Mouse (Mus musculus) intestine, embryonic 14.5 days (tissue): ENCODE data around the gene Gm11084. TPM values are rescaled to one million over a fixed set of nuclear protein-coding genes. Genes with fewer than 3 reads are reported as not detected.
A peak's percentile ranks its signal among the peaks of the same experiment; 100 is the strongest.
"Not testable (repeated sequence)": the region's sequence is repeated elsewhere in the genome, so short reads cannot be mapped to it uniquely, and the experiment has no call there.

Experiments used
- ATAC-seq: fragments of 200-750 bp; cut with Nextera tagmentation; replicated peaks from 2 replicates; pipeline ENCODE4 v1.8.0; 2017; ENCODE audit warnings: low read depth, moderate number of reproducible peaks, moderate TSS enrichment, moderate library complexity; ENCODE audit not compliant: low FRiP score, low TSS enrichment
- DNase-seq: peaks from one replicate; pipeline ENCODE4 v3.0.0-alpha.2; 2018; ENCODE audit warnings: low spot score
- H3K27ac ChIP-seq: fragments of 300-500 bp; sonication (generic); 2 replicates; pipeline ENCODE4 v1.5.1; 2014; ENCODE audit warnings: low read depth, mild to moderate bottlenecking, control low read depth
- H3K27me3 ChIP-seq: fragments of 300-500 bp; sonication (generic); replicated peaks from 2 replicates; pipeline ENCODE4 v1.6.1; 2014; ENCODE audit warnings: low read length, control low read depth; ENCODE audit not compliant: control insufficient read depth, insufficient read depth
- H3K36me3 ChIP-seq: fragments of 300-500 bp; sonication (generic); 2 replicates; pipeline ENCODE4 v1.6.1; 2014; ENCODE audit warnings: low read length, control low read depth; ENCODE audit not compliant: control insufficient read depth, insufficient read depth
- H3K4me1 ChIP-seq: fragments of 300-500 bp; sonication (generic); replicated peaks from 2 replicates; pipeline ENCODE4 v1.6.1; 2014; ENCODE audit warnings: low read length, control low read depth, mixed read lengths; ENCODE audit not compliant: control insufficient read depth, insufficient read depth
- H3K4me2 ChIP-seq: fragments of 300-500 bp; sonication (generic); 2 replicates; pipeline ENCODE4 v1.6.1; 2014; ENCODE audit warnings: low read length
- H3K4me3 ChIP-seq: fragments of 300-500 bp; sonication (generic); 2 replicates; pipeline ENCODE4 v1.5.1; 2014; ENCODE audit warnings: low read depth, low read length, control low read depth, mixed read lengths
- H3K9ac ChIP-seq: fragments of 300-500 bp; sonication (generic); 2 replicates; pipeline ENCODE4 v1.6.1; 2014; ENCODE audit warnings: mild to moderate bottlenecking, low read length
- H3K9me3 ChIP-seq: fragments of 300-500 bp; sonication (generic); 2 replicates; pipeline ENCODE4 v1.6.1; 2016; ENCODE audit warnings: low read length, control low read depth; ENCODE audit not compliant: control insufficient read depth
- WGBS: fragments of 180-500 bp; shearing (Covaris S2); extraction: QIAGEN DNeasy Blood & Tissue Kit; methylation state at CpG from one replicate; pipeline ENCODE4 v1.1.7; 2014; 5-methylcytosine and 5-hydroxymethylcytosine counted together
- polyA plus RNA-seq: library from polyadenylated mRNA; unstranded; fragments of >200 nt; fragmentation: Nextera tagmentation; extraction: Ambion mirVana; gene quantifications from 2 replicates; pipeline ENCODE4 v1.2.1, GENCODE M21; 2014

Gene Gm11084
- polyA plus RNA-seq, 1 experiment from 2014 or later: not detected

DNA sequence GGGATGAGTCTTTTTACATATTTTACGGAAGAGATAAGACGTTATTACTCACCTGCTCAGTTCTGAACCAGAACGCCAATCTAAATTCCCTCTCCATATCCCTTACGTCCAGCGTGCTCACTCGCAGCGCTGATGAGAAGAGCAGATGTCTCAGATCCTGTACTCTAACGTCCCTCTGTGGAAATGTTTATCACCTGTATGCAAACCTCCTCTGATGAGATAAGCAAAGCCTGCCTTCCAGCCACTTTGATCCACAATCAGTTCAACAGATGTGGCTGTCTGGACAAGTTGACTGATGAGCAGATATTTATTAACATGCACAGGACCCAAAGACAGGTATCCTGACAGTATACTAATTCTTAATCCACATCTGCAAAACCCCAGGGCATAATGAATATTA, 13.7 kb upstream of the Gm11084 start:
- Histone ChIP-seq H3K27me3 (no peaks in the 10 kb centered on the region), H3K9ac (no peak overlapping the region), H3K36me3 (no peaks in the 10 kb centered on the region), H3K27ac (no peak overlapping the region), H3K4me1 (peaks cover 32% of the 10 kb centered on the region; the same call in 1 of the 2 replicates), H3K9me3 (no peaks in the 10 kb centered on the region), H3K4me2 (no peak overlapping the region), H3K4me3 (no peak overlapping the region)
- 56% methylated on average over 8 of the region's 8 CpGs for WGBS
- DNase-seq (no peak), ATAC-seq (no peak)

DNA sequence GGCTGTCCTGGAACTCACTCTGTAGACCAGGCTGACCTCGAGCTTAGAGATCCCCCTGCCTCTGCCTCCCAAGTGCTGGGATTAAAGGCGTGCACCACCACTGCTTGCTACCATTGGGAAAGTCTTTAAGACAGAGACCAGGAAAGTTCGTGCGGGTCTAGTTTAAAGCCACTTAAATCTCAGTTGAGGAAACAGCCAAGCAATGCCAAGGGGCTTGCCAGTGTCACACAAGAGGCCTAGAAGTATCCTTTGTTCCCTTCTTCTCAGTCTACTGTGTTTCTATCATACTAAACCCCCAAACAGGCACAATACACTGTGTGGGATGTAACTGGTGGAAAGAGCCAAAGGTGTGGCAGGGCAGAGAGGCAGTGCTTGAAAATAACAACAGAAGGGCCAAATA, 11.1 kb upstream of the Gm11084 start:
- DNase-seq (no peak), ATAC-seq (no peak)
- Histone ChIP-seq H3K4me2 (no peak overlapping the region), H3K27ac (no peak overlapping the region), H3K36me3 (no peaks in the 10 kb centered on the region), H3K4me1 (peaks cover 12% of the 10 kb centered on the region; the same call in 1 of the 2 replicates), H3K9me3 (no peaks in the 10 kb centered on the region), H3K27me3 (no peaks in the 10 kb centered on the region), H3K4me3 (no peak overlapping the region), H3K9ac (no peak overlapping the region)
- WGBS: 95% methylated on average over 4 of the region's 4 CpGs

- peaks cover 12% of the 10 kb centered on the region; the same call in 1 of the 2 replicates for H3K4me1 ChIP-seq
- no peaks in the 10 kb centered on the region for H3K36me3 ChIP-seq
- no peak overlapping the region for H3K27ac ChIP-seq
- whole genome bisulfite sequencing: 57% methylated on average over 9 of the region's 9 CpGs
- H3K9me3 ChIP-seq: no peaks in the 10 kb centered on the region
- ATAC-seq (no peak), DNase-seq (no peak)
- no peak overlapping the region for H3K4me3 ChIP-seq
- no peak overlapping the region for H3K4me2 ChIP-seq
- no peak overlapping the region for H3K9ac ChIP-seq
- H3K27me3 ChIP-seq: no peaks in the 10 kb centered on the region
Measured at GRCm38 (mm10) chr2:72996808-72997378, 10.4 kb upstream of the Gm11084 start.

- 34% methylated on average over 9 of the region's 9 CpGs for WGBS
- Histone ChIP-seq H3K9me3 (no peaks in the 10 kb centered on the region), H3K36me3 (no peaks in the 10 kb centered on the region), H3K27me3 (no peaks in the 10 kb centered on the region), H3K9ac (no peak overlapping the region), H3K27ac (peak overlapping the region; percentile 82), H3K4me1 (peaks cover 12% of the 10 kb centered on the region; the same call in 1 of the 2 replicates), H3K4me2 (no peak overlapping the region), H3K4me3 (no peak overlapping the region)
- DNase-seq (no peak), ATAC-seq (no peak)
Measured at GRCm38 (mm10) chr2:72995346-72996097, 9.0 kb upstream of the Gm11084 start.

DNA sequence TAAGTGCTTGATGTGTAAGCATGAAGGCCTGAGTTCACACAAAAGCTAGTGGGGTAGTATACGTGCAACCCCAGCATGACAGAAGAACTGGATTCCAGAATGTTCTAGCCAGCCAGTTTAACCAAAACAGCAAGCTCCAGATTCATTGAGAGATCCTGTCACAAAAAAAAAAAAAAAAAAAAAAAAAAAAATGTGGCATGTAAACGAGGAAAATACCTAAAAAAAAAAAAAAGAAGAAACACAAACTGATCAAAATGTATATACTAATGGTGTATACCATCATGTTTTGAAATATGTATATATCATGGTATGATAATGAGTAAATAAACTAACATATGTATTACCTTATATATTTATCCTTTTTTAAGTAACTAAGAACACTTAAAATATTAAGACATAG, 7.6 kb upstream of the Gm11084 start:
- no peak overlapping the region for H3K4me3 ChIP-seq
- peaks cover 6% of the 10 kb centered on the region; the same call in 1 of the 2 replicates for H3K9me3 ChIP-seq
- 75% methylated on average over 2 of the region's 2 CpGs for WGBS
- no peak overlapping the region for H3K27ac ChIP-seq
- ATAC-seq (no peak), DNase-seq (no peak)
- no peak overlapping the region for H3K4me2 ChIP-seq
- no peaks in the 10 kb centered on the region for H3K36me3 ChIP-seq
- no peak overlapping the region for H3K9ac ChIP-seq
- peaks cover 12% of the 10 kb centered on the region; the same call in 1 of the 2 replicates for H3K4me1 ChIP-seq
- H3K27me3 ChIP-seq: no peaks in the 10 kb centered on the region

DNA sequence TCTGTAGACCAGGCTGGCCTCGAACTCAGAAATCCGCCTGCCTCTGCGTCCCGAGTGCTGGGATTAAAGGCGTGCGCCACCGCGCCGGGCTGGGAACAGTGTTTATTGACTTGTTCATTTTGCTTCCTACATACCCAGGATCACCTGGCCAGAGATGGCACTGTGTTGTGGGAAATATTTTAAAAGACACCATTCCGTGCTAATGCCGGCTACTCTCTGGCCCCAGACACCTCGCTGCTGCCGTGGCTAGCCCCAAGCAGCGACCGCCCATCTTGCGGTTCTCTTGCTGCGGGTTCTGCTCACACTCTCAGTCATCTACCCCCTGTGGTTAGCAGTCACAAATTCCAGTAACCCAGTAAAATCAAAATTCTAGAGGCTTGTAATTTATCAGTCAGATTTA, 6.0 kb upstream of the Gm11084 start:
- H3K9ac ChIP-seq: no peak overlapping the region
- H3K4me1 ChIP-seq: peaks cover 12% of the 10 kb centered on the region; the same call in 1 of the 2 replicates
- no peak overlapping the region for H3K27ac ChIP-seq
- no peaks in the 10 kb centered on the region for H3K36me3 ChIP-seq
- no peak for DNase-seq
- no peak overlapping the region for H3K4me2 ChIP-seq
- H3K4me3 ChIP-seq: no peak overlapping the region
- no peak for ATAC-seq
- 96% methylated on average over 17 of the region's 17 CpGs for WGBS
- peaks cover 8% of the 10 kb centered on the region; the same call in 1 of the 2 replicates for H3K9me3 ChIP-seq
- no peaks in the 10 kb centered on the region for H3K27me3 ChIP-seq

DNA sequence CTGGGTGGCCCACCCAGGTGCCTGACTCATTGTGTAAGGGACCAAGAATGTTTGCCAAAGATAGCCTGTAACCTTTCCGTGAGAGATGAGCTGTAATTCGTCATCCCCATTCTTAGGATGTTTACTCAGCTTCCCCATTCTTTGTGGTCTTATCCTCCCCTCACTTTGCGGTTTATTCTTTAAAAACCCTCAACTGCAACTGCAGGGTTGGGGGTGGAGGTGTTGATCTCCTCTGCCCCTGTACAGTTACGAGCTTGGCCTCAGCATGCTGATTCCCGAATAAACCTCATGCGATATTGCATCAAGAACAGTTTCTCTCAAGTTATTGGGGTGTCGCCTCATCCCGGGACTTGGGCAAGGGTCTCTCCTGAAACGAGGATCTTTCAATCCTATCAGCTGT, 2.4 kb upstream of the Gm11084 start:
- not testable (repeated sequence) for H3K27ac ChIP-seq, ATAC-seq, H3K27me3 ChIP-seq, H3K4me1 ChIP-seq, H3K9ac ChIP-seq, H3K9me3 ChIP-seq, H3K4me3 ChIP-seq, H3K4me2 ChIP-seq, H3K36me3 ChIP-seq
- peak; percentile 35 for DNase-seq
- WGBS: 91% methylated on average over 9 of the region's 9 CpGs

GRCm38 (mm10) chr2:72985516-72985915, 1.0 kb downstream of the Gm11084 start:
- ATAC-seq: no peak
- no peak overlapping the region for H3K4me2 ChIP-seq
- H3K36me3 ChIP-seq: no peaks in the 10 kb centered on the region
- WGBS: 54% methylated on average over 1 of the region's 1 CpGs
- no peak overlapping the region for H3K9ac ChIP-seq
- DNase-seq: no peak
- no peaks in the 10 kb centered on the region for H3K27me3 ChIP-seq
- no peaks in the 10 kb centered on the region for H3K4me1 ChIP-seq
- no peak overlapping the region for H3K27ac ChIP-seq
- no peak overlapping the region for H3K4me3 ChIP-seq
- peaks cover 8% of the 10 kb centered on the region; the same call in 1 of the 2 replicates for H3K9me3 ChIP-seq

DNA sequence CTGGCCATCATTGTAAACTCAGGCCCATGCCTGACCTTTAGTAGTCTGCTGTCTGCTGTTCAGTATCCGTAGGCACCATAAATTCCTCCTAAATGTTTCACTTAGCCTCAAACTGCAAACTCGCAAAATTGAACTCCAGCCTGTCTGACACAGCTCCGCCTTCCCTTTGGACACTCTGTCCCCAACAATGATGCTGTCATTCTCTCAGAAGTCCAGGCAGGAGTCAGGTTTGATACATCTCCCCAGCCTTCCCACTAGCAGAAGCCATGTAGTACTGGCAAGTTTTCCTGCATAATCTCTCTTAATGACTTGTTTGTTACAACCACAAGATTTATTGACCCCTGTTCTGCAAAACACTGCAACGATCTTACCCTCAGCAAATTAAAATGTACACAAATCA, 1.7 kb downstream of the Gm11084 start:
- Histone ChIP-seq H3K4me1 (no peaks in the 10 kb centered on the region), H3K4me3 (no peak overlapping the region), H3K27ac (no peak overlapping the region), H3K27me3 (no peaks in the 10 kb centered on the region), H3K4me2 (no peak overlapping the region), H3K9ac (no peak overlapping the region), H3K9me3 (peaks cover 8% of the 10 kb centered on the region; the same call in 1 of the 2 replicates), H3K36me3 (no peaks in the 10 kb centered on the region)
- WGBS: 41% methylated on average over 4 of the region's 4 CpGs
- ATAC-seq: no peak
- no peak for DNase-seq
